Mouse (Mus musculus) left cerebral cortex, adult 2 months (tissue): ENCODE results near the gene Lnpep. TPM values are rescaled to one million over a fixed set of nuclear protein-coding genes. Genes with fewer than 3 reads are reported as not detected.

ENCODE experiments used
- DNase-seq, 2 experiments: peaks; one replicate each; pipeline ENCODE4 v3.0.0; 2021 to 2022; ENCODE audit warnings: low spot score in 2 of 2, mixed read lengths in 1 of 2; ENCODE audit errors: extremely low spot score in 1 of 2
- H3K27ac ChIP-seq: fragments of 200-600 bp; 2 replicates; pipeline ENCODE4 v1.8.1; 2022
- H3K4me3 ChIP-seq: fragments of 200-600 bp; 2 replicates; pipeline ENCODE4 v1.8.1; 2022
- CTCF ChIP-seq: fragments of 200-600 bp; IDR thresholded peaks from 2 replicates; pipeline ENCODE4 v1.8.1; 2022; ENCODE audit warnings: antibody characterized with exemption, mild to moderate bottlenecking, moderate library complexity
- intact Hi-C: fragments of 180-260 bp; cut with DNase I; formaldehyde crosslinking; loops from one replicate; pipeline ENCODE4 v1.15.1; 2025
- total RNA-seq, 2 experiments: library from RNA; stranded (reverse); gene quantifications; 2 replicates each; pipeline ENCODE4 v1.2.3; 2021

Lnpep gene
- total RNA-seq, 2 experiments from 2014 or later = 101 to 126 TPM

- Histone ChIP-seq H3K4me3 (peak overlapping the region; percentile 96), H3K27ac (peak overlapping the region; percentile 100)
- DNase-seq = no peak
- TF ChIP-seq CTCF = no peak
- intact Hi-C loops = loop anchor here (2.0 to 10.0 kb wide), 3 partner anchors 201 to 621 kb away; partner anchors contain the start of gene Spaca6
These were observed 1.2 kb upstream of the Lnpep start for GRCm38 (mm10) chr17:17625887-17626679.

- TF ChIP-seq CTCF = peak; percentile 12
- peak; percentile 92 to 95 for DNase-seq
- intact Hi-C loops = loop anchor here (1.0 to 10.0 kb wide), 4 partner anchors 37 to 620 kb away; partner anchors contain the start of gene Spaca6
These were observed 361 bp downstream of the Lnpep start for GRCm38 (mm10) chr17:17624421-17624956.

GRCm38 (mm10) chr17:17623890-17624420 lies 895 bp downstream of the Lnpep start:
- intact Hi-C loops = loop anchor here (1.0 to 10.0 kb wide), 4 partner anchors 37 to 619 kb away; partner anchors contain the start of gene Spaca6
- TF ChIP-seq CTCF = no peak
- peak overlapping the region; percentile 96 for H3K4me3 ChIP-seq
- peak in 1 of 2 experiments; percentile 58 for DNase-seq
- H3K27ac ChIP-seq = peak overlapping the region; percentile 100

More at GRCm38 (mm10) chr17:17624421-17624956, 361 bp downstream of the Lnpep start:
- peak overlapping the region; percentile 96 for H3K4me3 ChIP-seq
- H3K27ac ChIP-seq = peak overlapping the region; percentile 100

GRCm38 (mm10) chr17:17623221-17623889 lies 1.5 kb downstream of the Lnpep start:
- Histone ChIP-seq H3K4me3 (peak overlapping the region; percentile 96), H3K27ac (peak overlapping the region; percentile 100)
- no peak for DNase-seq
- no peak for TF ChIP-seq CTCF
- intact Hi-C loops = loop anchor here (5.0 to 10.0 kb wide), 2 partner anchors 36 to 619 kb away; no protein-coding TSS in a partner anchor

GRCm38 (mm10) chr17:17622576-17622975 lies 2.3 kb downstream of the Lnpep start:
- no peak overlapping the region for H3K4me3 ChIP-seq
- no peak for TF ChIP-seq CTCF
- no peak for DNase-seq
- H3K27ac ChIP-seq = no peak overlapping the region
- intact Hi-C loops = loop anchor here (5.0 to 10.0 kb wide), 2 partner anchors 35 to 618 kb away; no protein-coding TSS in a partner anchor

GRCm38 (mm10) chr17:17621586-17621985 lies 3.3 kb downstream of the Lnpep start:
- no peak overlapping the region for H3K4me3 ChIP-seq
- no peak for TF ChIP-seq CTCF
- H3K27ac ChIP-seq = no peak overlapping the region
- DNase-seq = no peak
- intact Hi-C loops = loop anchor here (5.0 to 10.0 kb wide), 2 partner anchors 34 to 617 kb away; no protein-coding TSS in a partner anchor

GRCm38 (mm10) chr17:17618463-17618862 lies 6.4 kb downstream of the Lnpep start:
- H3K27ac ChIP-seq = no peak overlapping the region
- no peak for TF ChIP-seq CTCF
- intact Hi-C loops = no loop called here
- no peak overlapping the region for H3K4me3 ChIP-seq
- DNase-seq = no peak

GRCm38 (mm10) chr17:17617440-17618204 lies 7.2 kb downstream of the Lnpep start:
- intact Hi-C loops = no loop called here
- H3K4me3 ChIP-seq = no peak overlapping the region
- no peak for DNase-seq

GRCm38 (mm10) chr17:17612336-17612735 lies 12.5 kb downstream of the Lnpep start:
- no peak for DNase-seq
- intact Hi-C loops = no loop called here
- Histone ChIP-seq H3K4me3 (no peak overlapping the region), H3K27ac (no peak overlapping the region)
- no peak for TF ChIP-seq CTCF

More at GRCm38 (mm10) chr17:17617440-17618204, 7.2 kb downstream of the Lnpep start:
- no peak overlapping the region for H3K27ac ChIP-seq
- TF ChIP-seq CTCF = no peak

- DNase-seq = no peak
- Histone ChIP-seq H3K27ac (no peak overlapping the region), H3K4me3 (no peak overlapping the region)
- TF ChIP-seq CTCF = no peak
- intact Hi-C loops = no loop called here
These were observed 15.3 kb downstream of the Lnpep start for GRCm38 (mm10) chr17:17609523-17609922.

- no peak overlapping the region for H3K4me3 ChIP-seq
- no peak for TF ChIP-seq CTCF
- intact Hi-C loops = no loop called here
- H3K27ac ChIP-seq = no peak overlapping the region
- no peak for DNase-seq
These were observed 16.3 kb downstream of the Lnpep start for GRCm38 (mm10) chr17:17608416-17608988.
